Mouse (Mus musculus): Measurements from ENCODE around the gene Thap3. TPM values are rescaled to one million over a fixed set of nuclear protein-coding genes. Genes with fewer than 3 reads are reported as not detected.
A peak's percentile ranks its signal among the peaks of the same experiment; 100 is the strongest.

Gene Thap3
- total RNA-seq, 2 experiments from 2014 or later, result 13.9 to 14.5 TPM

GRCm38 (mm10) chr4:151989110-151989488, 302 bp upstream of the Thap3 start:
- intact Hi-C loops (cut with DNase I), result loop anchor here (10.0 kb wide), 1 partner anchor 296 kb away; no protein-coding TSS in a partner anchor
- no peak for DNase-seq

DNA sequence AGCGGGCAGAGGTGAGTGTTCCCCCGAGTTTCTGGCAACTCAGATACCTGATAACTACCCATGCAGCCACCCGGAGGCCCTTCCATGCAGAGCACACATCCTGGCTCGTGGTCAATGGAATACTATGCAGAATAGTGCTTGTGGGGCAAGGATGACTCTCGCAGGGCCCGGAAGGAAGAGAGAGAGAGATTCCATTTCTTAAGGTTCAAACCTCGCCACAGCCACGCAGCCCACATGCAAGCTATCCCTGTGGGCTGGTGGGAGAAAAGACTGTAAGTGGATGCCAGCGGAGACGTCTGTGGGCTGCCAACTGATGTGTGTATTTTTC, 819 bp downstream of the Thap3 start:
- no peak for DNase-seq
- intact Hi-C loops (cut with DNase I), result loop anchor here (10.0 kb wide), 1 partner anchor 297 kb away; no protein-coding TSS in a partner anchor

- intact Hi-C loops (cut with DNase I), result loop anchor here (10.0 kb wide), 1 partner anchor 298 kb away; no protein-coding TSS in a partner anchor
- DNase-seq, result no peak
These were observed 2.1 kb downstream of the Thap3 start for GRCm38 (mm10) chr4:151986650-151987049.

- DNase-seq, result no peak
- intact Hi-C loops (cut with DNase I), result loop anchor here (10.0 kb wide), 1 partner anchor 299 kb away; no protein-coding TSS in a partner anchor
These were observed 2.9 kb downstream of the Thap3 start for GRCm38 (mm10) chr4:151985886-151986285.

GRCm38 (mm10) chr4:151983560-151983959, 5.2 kb downstream of the Thap3 start:
- DNase-seq, result no peak
- intact Hi-C loops (cut with DNase I), result loop anchor here (5.0 to 10.0 kb wide), 2 partner anchors 114 to 301 kb away; no protein-coding TSS in a partner anchor

DNA sequence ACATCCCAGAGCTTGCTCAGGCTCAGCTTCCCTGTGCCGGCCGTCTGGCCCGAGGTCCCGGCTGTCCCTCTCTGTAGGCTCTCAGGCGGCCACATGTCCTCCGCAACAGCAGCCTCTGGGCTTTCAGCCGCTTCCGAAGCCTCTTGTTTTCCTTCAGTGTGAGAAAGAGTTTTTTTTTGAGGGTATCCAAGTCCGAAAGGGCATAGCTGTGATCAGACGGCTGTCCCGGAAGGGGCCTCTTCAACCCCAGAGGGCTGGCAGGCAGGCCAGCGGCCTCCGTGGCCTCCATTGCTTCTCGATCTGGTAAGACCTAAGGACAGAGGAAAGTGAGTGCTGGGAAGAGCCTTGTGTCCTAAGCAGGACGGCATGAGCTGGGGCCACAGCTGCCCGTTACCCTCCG, 5.8 kb downstream of the Thap3 start:
- intact Hi-C loops (cut with DNase I), result loop anchor here (5.0 to 10.0 kb wide), 2 partner anchors 114 to 302 kb away; no protein-coding TSS in a partner anchor
- no peak for DNase-seq

- peak; percentile 81 to 90 for DNase-seq
- intact Hi-C loops (cut with DNase I), result loop anchor here (2.0 to 10.0 kb wide), 5 partner anchors 25 to 303 kb away; partner anchors contain the start of genes Nol9 and Tas1r1
These were observed 7.4 kb downstream of the Thap3 start for GRCm38 (mm10) chr4:151981363-151981762.

DNA sequence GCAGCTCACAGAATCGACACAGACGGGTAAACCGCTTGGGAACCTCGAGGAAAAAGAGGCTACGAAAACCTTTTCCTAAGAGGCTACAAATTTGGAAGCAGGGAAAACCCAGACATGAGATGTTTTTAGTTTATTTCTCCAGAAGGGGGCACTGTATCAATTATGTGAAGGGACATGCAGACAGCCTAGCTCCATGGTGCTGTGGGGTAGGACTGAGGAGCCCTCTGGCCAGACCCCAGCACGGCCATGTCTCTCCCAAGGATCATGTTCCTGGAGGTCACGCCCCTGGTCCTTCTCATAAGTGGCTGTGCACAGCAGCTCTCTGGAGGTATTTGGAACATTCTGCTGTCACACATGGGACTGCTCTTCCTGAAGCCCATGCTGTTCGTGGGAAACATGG, 8.1 kb downstream of the Thap3 start:
- intact Hi-C loops (cut with DNase I), result loop anchor here (2.0 to 10.0 kb wide), 5 partner anchors 26 to 304 kb away; partner anchors contain the start of genes Nol9 and Tas1r1
- DNase-seq, result no peak

DNA sequence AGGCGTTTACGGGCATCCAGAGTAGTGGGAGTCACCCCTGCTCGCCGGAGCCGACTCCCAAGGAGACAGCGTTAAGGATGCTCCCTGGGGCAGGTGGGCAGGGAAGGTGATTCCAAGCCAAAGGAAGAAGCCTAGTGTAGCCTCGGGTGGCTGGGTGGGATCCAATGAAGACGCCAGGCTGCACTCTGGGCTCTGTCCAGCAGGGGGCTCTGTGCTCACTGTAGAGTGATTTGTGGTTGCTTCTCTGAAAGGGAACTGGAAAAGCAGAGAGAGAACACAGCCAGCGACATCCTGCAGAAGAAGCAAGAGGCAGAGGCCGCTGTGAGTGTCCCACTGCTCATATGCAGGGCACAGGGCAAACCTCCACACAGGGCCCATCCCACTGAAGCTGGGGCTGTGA, 11.0 kb downstream of the Thap3 start:
- DNase-seq, result peak; percentile 86 to 93
- intact Hi-C loops (cut with DNase I), result no loop called here

DNA sequence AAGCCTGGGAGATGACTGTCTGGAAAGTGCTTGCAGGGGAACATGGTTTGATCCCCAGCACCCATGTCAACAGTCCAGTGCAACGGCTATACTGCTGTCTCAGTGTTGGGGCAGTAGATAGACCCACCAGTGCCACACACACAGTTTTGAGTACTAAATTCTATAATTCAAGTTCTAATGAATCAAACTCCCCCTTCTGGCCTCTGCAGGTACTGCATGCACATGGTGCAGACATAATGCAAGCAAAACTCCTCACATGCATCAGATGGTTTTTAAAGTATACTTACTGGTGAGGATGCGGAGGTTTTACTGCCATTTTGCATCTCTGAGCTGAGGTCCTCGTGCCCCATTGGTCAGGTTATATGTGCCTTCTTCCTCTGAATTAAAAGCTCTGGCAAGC, 13.4 kb downstream of the Thap3 start:
- peak in 1 of 2 experiments; percentile 38 for DNase-seq
- intact Hi-C loops (cut with DNase I), result no loop called here

DNA sequence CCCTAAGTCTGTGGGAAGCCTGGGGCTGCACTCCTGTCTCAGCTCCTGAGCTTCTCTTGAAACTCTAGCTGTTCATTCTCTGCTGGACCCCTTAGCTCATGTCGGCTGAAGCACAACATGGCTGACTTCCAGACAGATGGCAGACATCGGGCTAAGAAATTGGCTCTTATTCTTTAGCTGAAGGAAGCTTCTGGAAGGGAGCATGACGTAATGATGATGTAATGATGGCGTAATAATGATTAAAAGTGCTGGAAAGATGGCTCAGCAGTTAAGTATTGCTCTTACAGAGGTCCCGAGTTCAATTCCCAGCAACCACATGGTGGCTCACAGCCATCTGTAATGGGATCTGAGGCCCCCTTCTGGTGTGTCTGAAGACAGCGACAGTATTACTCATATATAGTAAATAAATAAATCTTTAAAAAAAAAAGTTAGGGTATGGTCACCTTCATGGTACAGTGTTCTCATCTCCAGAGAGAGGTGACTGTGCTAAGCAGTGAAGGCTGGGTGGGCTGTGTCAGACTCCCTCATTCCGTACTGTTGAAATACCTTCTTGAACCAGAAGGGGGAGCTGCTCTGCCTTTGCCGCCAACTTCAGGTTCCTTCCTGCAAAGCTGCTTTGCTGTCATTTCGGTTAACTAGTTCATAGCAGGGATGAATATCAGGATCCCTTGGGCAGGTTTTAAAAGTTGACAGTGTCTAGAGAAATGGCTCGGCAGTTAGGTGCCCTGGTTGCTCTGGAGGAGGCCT, 16.4 kb downstream of the Thap3 start:
- intact Hi-C loops (cut with DNase I), result no loop called here
- DNase-seq, result peak in 1 of 2 experiments; percentile 53

GRCm38 (mm10) chr4:151968204-151968921, 20.4 kb downstream of the Thap3 start:
- intact Hi-C loops (cut with DNase I), result no loop called here
- no peak for DNase-seq

DNA sequence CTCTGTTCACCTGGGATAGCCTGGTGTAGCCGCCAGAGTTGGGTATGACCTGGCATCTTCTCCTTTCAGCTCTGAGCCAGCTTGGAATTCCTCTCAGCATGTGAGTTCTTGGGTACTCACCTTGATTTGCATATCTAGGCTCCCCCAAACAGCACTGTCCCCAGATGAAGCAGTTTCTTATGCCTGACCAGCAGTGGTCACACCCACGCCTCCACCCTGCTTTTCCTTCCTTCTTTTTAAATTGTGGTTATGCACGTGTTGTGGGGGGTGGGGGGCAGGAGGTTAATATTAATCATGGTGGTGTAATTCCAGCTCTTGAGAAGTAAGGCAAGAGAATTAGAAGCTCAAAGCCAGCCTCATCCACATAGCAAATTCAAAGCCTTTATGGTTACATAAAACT, 26.0 kb downstream of the Thap3 start:
- no peak for DNase-seq
- intact Hi-C loops (cut with DNase I), result no loop called here

GRCm38 (mm10) chr4:151960513-151960854, 28.3 kb downstream of the Thap3 start:
- intact Hi-C loops (cut with DNase I), result no loop called here
- no peak for DNase-seq

DNA sequence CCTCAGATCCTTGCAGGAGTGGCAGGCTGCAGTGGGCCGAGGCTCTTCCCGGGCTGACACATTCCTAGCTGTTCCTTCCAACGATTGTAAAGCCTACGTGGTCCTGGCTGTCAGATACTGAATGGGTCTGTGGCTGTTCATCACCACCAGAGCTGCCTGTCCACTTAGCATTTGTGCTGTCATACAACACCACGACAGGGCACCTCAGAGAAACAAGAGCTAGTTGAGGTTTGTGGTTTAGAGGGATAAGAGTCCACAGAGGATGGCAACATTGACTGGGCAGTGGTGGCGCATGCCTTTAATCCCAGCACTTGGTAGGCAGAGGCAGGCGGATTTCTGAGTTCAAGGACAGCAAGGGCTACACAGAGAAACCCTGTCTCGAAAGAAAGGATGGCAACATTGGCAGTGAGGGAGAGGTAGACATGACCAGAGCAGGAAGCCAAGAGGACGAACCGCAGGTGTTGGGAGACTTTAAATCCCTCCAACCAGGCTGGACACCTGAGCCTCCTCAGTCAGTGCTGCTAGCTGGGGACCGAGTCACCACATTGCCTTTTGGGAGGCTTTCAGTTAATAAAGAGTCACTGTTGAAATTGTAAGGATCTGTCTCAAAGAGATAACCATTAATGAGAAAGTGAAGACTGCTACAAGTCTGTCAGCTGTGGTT, 28.8 kb downstream of the Thap3 start:
- no peak for DNase-seq
- intact Hi-C loops (cut with DNase I), result no loop called here

- intact Hi-C loops (cut with DNase I), result no loop called here
- no peak for DNase-seq
These were observed 31.0 kb downstream of the Thap3 start for GRCm38 (mm10) chr4:151957584-151958315.

GRCm38 (mm10) chr4:151955791-151956190, 33.0 kb downstream of the Thap3 start:
- DNase-seq, result no peak
- intact Hi-C loops (cut with DNase I), result no loop called here

DNA sequence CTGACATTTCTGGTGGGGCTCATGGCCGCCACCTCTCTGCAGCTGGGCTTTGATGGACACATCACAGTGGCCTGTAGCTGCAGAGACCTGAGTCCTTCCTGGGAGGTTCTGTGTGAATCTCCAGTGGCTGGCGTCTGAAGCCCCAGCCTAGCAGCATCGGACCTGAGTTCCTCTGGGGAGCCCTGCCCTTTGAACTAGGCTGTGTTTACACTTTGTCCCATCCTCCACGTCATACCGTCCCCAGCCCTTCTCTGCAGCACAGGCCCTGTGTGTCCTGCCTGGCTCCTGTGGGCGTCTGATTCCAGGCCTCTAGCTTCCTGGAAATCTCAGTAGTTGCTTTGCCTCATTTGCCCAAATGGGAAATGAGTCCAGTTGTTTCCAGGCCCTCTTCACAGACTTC, 35.6 kb downstream of the Thap3 start:
- intact Hi-C loops (cut with DNase I), result no loop called here
- DNase-seq, result no peak

- intact Hi-C loops (cut with DNase I), result no loop called here
- peak in 1 of 2 experiments; percentile 29 for DNase-seq
These were observed 40.0 kb downstream of the Thap3 start for GRCm38 (mm10) chr4:151948497-151949471.

Data from heart, postnatal 14 days (tissue).